Mouse (Mus musculus) small intestine, adult 10 weeks (tissue): ENCODE data around the gene Lrrc8c. TPM values are rescaled to one million over a fixed set of nuclear protein-coding genes. Genes with fewer than 3 reads are reported as not detected.

Experiments
- polyA plus RNA-seq: library from polyadenylated mRNA; stranded (reverse); fragments of 350-450 nt; fragmentation: Illumina TruSeq; extraction: RNeasy Lipid Tissue Mini Kit (QIAGEN cat#74804); gene quantifications from one replicate; pipeline ENCODE4 v1.2.3, GENCODE M21; 2014; ENCODE audit warnings: low replicate concordance

Lrrc8c gene
- polyA plus RNA-seq = 6.5 TPM

GRCm38 (mm10) chr5:105519096-105519975, at the start of gene Lrrc8c:
Gene Lrrc8c, plus strand, starts transcription at chr5:105519388.

Other genes starting within 250 kb of the Lrrc8c start
- 0.52 TPM for gene Gm43302, start 225.7 kb upstream of the Lrrc8c start, polyA plus RNA-seq
- 29.3 TPM for gene Gbp6, start 225.7 kb upstream of the Lrrc8c start, polyA plus RNA-seq
- gene Lrrc8b, start 103.6 kb upstream of the Lrrc8c start, polyA plus RNA-seq = 133 TPM
- gene Lrrc8d, start 180.6 kb downstream of the Lrrc8c start, polyA plus RNA-seq = 44.8 TPM